Mouse (Mus musculus): ENCODE measurements around the gene Chst11. TPM values are rescaled to one million over a fixed set of nuclear protein-coding genes. Genes with fewer than 3 reads are reported as not detected.

Gene Chst11
- total and polyA plus RNA-seq, 2 experiments: 0.09 to 0.16 TPM

DNA sequence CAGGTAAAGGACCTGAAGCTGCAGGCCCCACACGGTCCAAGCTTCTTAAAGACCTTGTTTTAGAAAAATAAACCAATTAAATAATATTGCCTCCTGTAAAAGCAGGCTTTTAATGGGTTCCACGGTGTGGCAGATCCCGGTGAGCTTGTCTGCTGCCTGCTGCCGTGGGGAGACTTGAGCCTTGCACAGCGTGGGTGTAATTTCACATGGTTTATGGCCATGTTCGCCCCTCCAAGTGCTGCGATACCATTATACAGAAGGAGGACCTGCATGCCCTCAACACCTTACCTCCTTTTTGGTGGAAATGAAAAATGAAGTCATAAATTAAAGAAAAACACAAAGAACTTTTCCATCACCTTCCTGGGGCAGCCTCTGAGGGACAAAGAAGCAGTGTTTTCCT, 103.0 kb downstream of the Chst11 start:
- 87% methylated on average over 7 of the region's 7 CpGs for WGBS
- no peaks in the 10 kb centered on the region for H3K79me2 ChIP-seq (ENCODE audit: control insufficient read depth, insufficient read depth, low read length)
- no peak for TF ChIP-seq CTCF (IDR thresholded peaks at IDR 0.05; ENCODE audit: low read depth, low read length)
- no peak for TF ChIP-seq POLR2A (IDR thresholded peaks at IDR 0.05; ENCODE audit: extremely low read depth, insufficient read depth, low read length)
- H3K9ac ChIP-seq (ENCODE audit: low read depth, low read length): no peak overlapping the region
- no peaks in the 10 kb centered on the region; the same call in 1 of the 2 replicates for H3K27me3 ChIP-seq (ENCODE audit: control insufficient read depth, insufficient read depth, low read length)
- no peaks in the 10 kb centered on the region for H3K36me3 ChIP-seq (ENCODE audit: control insufficient read depth, insufficient read depth, low read length)
- DNase-seq (ENCODE audit: extremely low read depth, low read depth, low spot score): no peak
- H3K27ac ChIP-seq (replicated peaks; ENCODE audit: insufficient read depth, low read depth, low read length): no peak overlapping the region
- H3K4me3 ChIP-seq (ENCODE audit: insufficient read depth, low read depth, low read length): no peak overlapping the region
- H3K4me1 ChIP-seq (ENCODE audit: control insufficient read depth, insufficient read depth, low read length): no peaks in the 10 kb centered on the region

DNA sequence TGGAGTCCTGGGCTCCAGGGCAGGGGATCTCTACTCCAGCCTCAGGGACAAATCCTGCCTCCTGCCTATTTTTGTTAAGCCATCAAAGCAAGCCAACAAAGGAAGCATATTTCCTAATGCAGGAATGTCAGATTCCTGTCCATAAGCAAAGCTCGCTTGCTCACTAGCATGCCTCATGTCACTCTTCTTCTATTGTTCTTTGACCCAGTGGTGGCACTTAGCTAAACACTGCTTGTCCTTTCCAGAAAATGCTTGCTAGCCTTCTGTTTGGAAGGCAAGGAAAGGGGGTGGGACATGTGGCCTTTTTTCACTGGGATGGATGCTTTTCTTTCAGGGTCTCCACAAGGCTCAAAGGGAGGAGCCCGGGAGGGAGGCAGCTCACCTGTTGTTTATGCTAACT, 103.5 kb downstream of the Chst11 start:
- no peak overlapping the region for H3K27ac ChIP-seq (replicated peaks; ENCODE audit: insufficient read depth, low read depth, low read length)
- no peak overlapping the region for H3K9ac ChIP-seq (ENCODE audit: low read depth, low read length)
- H3K79me2 ChIP-seq (ENCODE audit: control insufficient read depth, insufficient read depth, low read length): no peaks in the 10 kb centered on the region
- no peaks in the 10 kb centered on the region for H3K36me3 ChIP-seq (ENCODE audit: control insufficient read depth, insufficient read depth, low read length)
- H3K4me1 ChIP-seq (ENCODE audit: control insufficient read depth, insufficient read depth, low read length): no peaks in the 10 kb centered on the region
- TF ChIP-seq POLR2A (IDR thresholded peaks at IDR 0.05; ENCODE audit: extremely low read depth, insufficient read depth, low read length) (no peak), CTCF (IDR thresholded peaks at IDR 0.05; ENCODE audit: low read depth, low read length) (no peak)
- H3K4me3 ChIP-seq (ENCODE audit: insufficient read depth, low read depth, low read length): no peak overlapping the region
- no peaks in the 10 kb centered on the region; the same call in 1 of the 2 replicates for H3K27me3 ChIP-seq (ENCODE audit: control insufficient read depth, insufficient read depth, low read length)
- DNase-seq (ENCODE audit: extremely low read depth, low read depth, low spot score): no peak
- 57% methylated on average over 2 of the region's 2 CpGs for WGBS

DNA sequence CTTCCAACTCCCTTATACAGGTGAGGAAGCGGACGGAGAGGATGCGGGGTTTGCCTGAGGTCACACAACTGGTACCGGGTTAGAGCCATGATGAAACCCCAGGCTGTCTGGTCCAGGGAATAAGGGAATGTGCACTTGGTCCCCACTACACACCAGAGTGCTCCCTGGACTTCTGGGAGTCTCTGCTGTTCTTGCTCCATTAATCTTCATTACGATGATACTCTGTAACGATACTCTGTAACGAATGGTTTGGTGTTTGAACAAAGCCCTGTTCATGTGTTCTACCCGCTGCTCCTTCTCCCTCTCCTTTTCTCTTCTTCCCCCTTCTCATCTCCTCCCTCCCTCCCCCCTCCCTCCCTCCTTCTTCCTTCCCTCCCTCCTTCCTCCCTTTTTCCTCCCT, 104.9 kb downstream of the Chst11 start:
- Histone ChIP-seq H3K4me1 (ENCODE audit: control insufficient read depth, insufficient read depth, low read length) (no peaks in the 10 kb centered on the region), H3K27ac (replicated peaks; ENCODE audit: insufficient read depth, low read depth, low read length) (no peak overlapping the region), H3K27me3 (ENCODE audit: control insufficient read depth, insufficient read depth, low read length) (no peaks in the 10 kb centered on the region; the same call in 1 of the 2 replicates), H3K4me3 (ENCODE audit: insufficient read depth, low read depth, low read length) (no peak overlapping the region), H3K79me2 (ENCODE audit: control insufficient read depth, insufficient read depth, low read length) (no peaks in the 10 kb centered on the region), H3K9ac (ENCODE audit: low read depth, low read length) (no peak overlapping the region), H3K36me3 (ENCODE audit: control insufficient read depth, insufficient read depth, low read length) (no peaks in the 10 kb centered on the region)
- TF ChIP-seq CTCF (IDR thresholded peaks at IDR 0.05; ENCODE audit: low read depth, low read length) (no peak), POLR2A (IDR thresholded peaks at IDR 0.05; ENCODE audit: extremely low read depth, insufficient read depth, low read length) (no peak)
- no peak for DNase-seq (ENCODE audit: extremely low read depth, low read depth, low spot score)
- 95% methylated on average over 8 of the region's 8 CpGs for WGBS

DNA sequence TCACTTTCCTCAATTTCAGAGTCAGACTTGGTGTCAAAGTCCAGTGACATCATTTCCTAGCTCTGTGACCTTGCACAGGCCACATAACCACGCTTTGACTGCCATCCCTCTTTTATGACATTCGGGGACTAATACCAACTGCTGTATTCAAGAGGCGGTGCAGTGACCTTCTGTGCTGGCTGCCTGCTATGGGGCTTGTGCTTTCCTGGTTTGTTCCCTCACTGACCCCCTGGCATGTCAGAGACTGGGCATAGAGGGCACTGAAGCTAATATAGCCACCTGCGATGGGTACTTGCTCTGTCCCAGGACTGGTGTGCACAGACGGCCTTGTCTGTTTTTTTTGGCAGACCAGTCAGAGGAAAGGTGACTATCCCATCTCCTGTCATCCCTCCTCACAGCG, 108.4 kb downstream of the Chst11 start:
- Histone ChIP-seq H3K9ac (ENCODE audit: low read depth, low read length) (no peak overlapping the region), H3K4me3 (ENCODE audit: insufficient read depth, low read depth, low read length) (no peak overlapping the region), H3K4me1 (ENCODE audit: control insufficient read depth, insufficient read depth, low read length) (peaks cover 1% of the 10 kb centered on the region; the same call in 1 of the 2 replicates), H3K27me3 (ENCODE audit: control insufficient read depth, insufficient read depth, low read length) (no peaks in the 10 kb centered on the region), H3K79me2 (ENCODE audit: control insufficient read depth, insufficient read depth, low read length) (no peaks in the 10 kb centered on the region), H3K27ac (replicated peaks; ENCODE audit: insufficient read depth, low read depth, low read length) (no peak overlapping the region), H3K36me3 (ENCODE audit: control insufficient read depth, insufficient read depth, low read length) (no peaks in the 10 kb centered on the region)
- 76% methylated on average over 6 of the region's 6 CpGs for WGBS
- DNase-seq (ENCODE audit: extremely low read depth, low read depth, low spot score): no peak
- TF ChIP-seq CTCF (IDR thresholded peaks at IDR 0.05; ENCODE audit: low read depth, low read length) (no peak), POLR2A (IDR thresholded peaks at IDR 0.05; ENCODE audit: extremely low read depth, insufficient read depth, low read length) (no peak)

DNA sequence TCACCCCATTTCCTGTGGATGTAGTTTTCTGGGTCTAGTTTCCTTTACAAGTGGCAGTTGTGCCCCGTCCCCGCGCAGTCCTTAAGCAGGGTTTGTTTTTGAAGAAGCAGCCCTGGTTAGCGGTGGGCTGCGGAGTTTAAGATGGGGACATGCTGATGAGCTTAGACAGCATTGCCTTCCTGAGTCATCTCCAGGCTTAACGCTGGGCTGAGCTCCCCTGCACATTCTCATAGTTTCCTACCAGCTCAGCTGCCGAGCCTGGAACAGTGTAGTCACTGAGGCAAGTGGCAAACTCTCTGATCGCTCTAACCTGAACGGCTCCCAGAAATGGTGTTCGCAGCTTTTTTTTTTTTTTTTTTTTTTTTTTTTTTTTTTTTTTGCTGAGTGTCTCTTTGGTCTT, 109.0 kb downstream of the Chst11 start:
- TF ChIP-seq CTCF (IDR thresholded peaks at IDR 0.05; ENCODE audit: low read depth, low read length) (no peak), POLR2A (IDR thresholded peaks at IDR 0.05; ENCODE audit: extremely low read depth, insufficient read depth, low read length) (no peak)
- 84% methylated on average over 10 of the region's 10 CpGs for WGBS
- Histone ChIP-seq H3K4me3 (ENCODE audit: insufficient read depth, low read depth, low read length) (no peak overlapping the region), H3K79me2 (ENCODE audit: control insufficient read depth, insufficient read depth, low read length) (no peaks in the 10 kb centered on the region), H3K4me1 (ENCODE audit: control insufficient read depth, insufficient read depth, low read length) (peaks cover 5% of the 10 kb centered on the region), H3K9ac (ENCODE audit: low read depth, low read length) (no peak overlapping the region), H3K27ac (replicated peaks; ENCODE audit: insufficient read depth, low read depth, low read length) (no peak overlapping the region), H3K36me3 (ENCODE audit: control insufficient read depth, insufficient read depth, low read length) (no peaks in the 10 kb centered on the region), H3K27me3 (ENCODE audit: control insufficient read depth, insufficient read depth, low read length) (no peaks in the 10 kb centered on the region)
- no peak for DNase-seq (ENCODE audit: extremely low read depth, low read depth, low spot score)

DNA sequence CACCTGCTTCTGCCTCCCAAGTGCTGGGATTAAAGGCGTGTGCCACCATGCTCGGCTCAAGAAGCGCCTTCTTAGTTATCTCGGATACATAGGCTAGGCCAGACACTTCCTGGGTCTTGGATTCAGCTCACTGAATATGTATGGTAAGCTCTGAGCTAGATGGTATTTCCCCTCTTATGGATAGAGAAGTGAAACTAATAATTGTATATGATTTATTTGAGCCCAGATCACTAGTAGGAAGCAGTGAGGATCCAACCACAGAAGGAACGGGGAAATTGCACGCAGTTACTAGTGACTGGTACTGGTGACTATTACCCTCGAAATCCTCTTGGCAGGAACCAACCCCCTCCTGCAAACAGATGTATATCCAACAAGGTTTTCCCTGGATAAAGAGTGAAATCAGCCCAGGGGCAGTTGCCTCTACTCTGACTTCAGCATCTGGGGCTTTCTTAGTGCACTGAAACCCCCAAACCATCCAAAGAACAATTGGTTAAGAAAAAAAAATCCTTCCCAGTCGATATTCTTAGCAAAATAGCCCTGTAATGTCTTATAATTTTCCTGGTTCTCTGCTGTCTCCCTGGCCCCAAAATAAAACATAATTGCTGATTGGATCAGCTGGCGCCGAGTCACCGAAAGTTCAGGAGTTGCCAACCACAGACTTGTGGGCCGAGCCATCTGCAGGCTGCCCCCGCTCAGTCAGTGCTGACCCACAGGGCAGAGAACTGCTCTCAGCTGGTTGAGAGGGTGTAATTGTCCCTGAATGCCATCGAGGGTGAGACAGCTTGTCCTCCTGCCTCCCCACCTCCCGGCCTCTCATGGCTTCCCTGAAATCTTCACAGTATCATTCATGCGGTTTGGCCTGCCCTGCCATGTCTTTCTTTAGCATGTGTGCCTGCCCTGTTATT, 109.8 kb downstream of the Chst11 start:
- peaks cover 5% of the 10 kb centered on the region for H3K4me1 ChIP-seq (ENCODE audit: control insufficient read depth, insufficient read depth, low read length)
- no peak overlapping the region for H3K4me3 ChIP-seq (ENCODE audit: insufficient read depth, low read depth, low read length)
- 89% methylated on average over 16 of the region's 16 CpGs for WGBS
- H3K36me3 ChIP-seq (ENCODE audit: control insufficient read depth, insufficient read depth, low read length): no peaks in the 10 kb centered on the region
- no peak overlapping the region for H3K27ac ChIP-seq (replicated peaks; ENCODE audit: insufficient read depth, low read depth, low read length)
- no peak for TF ChIP-seq CTCF (IDR thresholded peaks at IDR 0.05; ENCODE audit: low read depth, low read length)
- TF ChIP-seq POLR2A (IDR thresholded peaks at IDR 0.05; ENCODE audit: extremely low read depth, insufficient read depth, low read length): no peak
- DNase-seq (ENCODE audit: extremely low read depth, low read depth, low spot score): no peak
- no peaks in the 10 kb centered on the region for H3K79me2 ChIP-seq (ENCODE audit: control insufficient read depth, insufficient read depth, low read length)
- H3K27me3 ChIP-seq (ENCODE audit: control insufficient read depth, insufficient read depth, low read length): no peaks in the 10 kb centered on the region
- H3K9ac ChIP-seq (ENCODE audit: low read depth, low read length): no peak overlapping the region

All from liver, adult 2 months (tissue).